Mouse (Mus musculus): ENCODE measurements around the gene Lyzl4.
"Not testable (repeated sequence)": the region's sequence is repeated elsewhere in the genome, so short reads cannot be mapped to it uniquely, and the experiment has no call there.

Lyzl4 gene

GRCm38 (mm10) chr9:121600201-121600860 lies 41.6 kb downstream of the Lyzl4 start:
- no peak for DNase-seq (ENCODE audit: low spot score)

GRCm38 (mm10) chr9:121599551-121599950 lies 42.3 kb downstream of the Lyzl4 start:
- no peak for DNase-seq (ENCODE audit: low spot score)

- no peak for DNase-seq (ENCODE audit: low spot score)
Measured at GRCm38 (mm10) chr9:121598106-121598505, 43.8 kb downstream of the Lyzl4 start.

GRCm38 (mm10) chr9:121594771-121595170 lies 47.1 kb downstream of the Lyzl4 start:
- DNase-seq (ENCODE audit: low spot score), result no peak

- not testable (repeated sequence) for DNase-seq (ENCODE audit: low spot score)
Measured at GRCm38 (mm10) chr9:121593768-121594167, 48.1 kb downstream of the Lyzl4 start.

GRCm38 (mm10) chr9:121592948-121593550 lies 48.8 kb downstream of the Lyzl4 start:
- DNase-seq (ENCODE audit: low spot score), result no peak

- no peak for DNase-seq (ENCODE audit: low spot score)
Measured at GRCm38 (mm10) chr9:121589533-121589932, 52.4 kb downstream of the Lyzl4 start.

GRCm38 (mm10) chr9:121574380-121574779 lies 67.5 kb downstream of the Lyzl4 start:
- DNase-seq (ENCODE audit: low spot score), result no peak

- no peak for DNase-seq (ENCODE audit: low spot score)
Measured at GRCm38 (mm10) chr9:121568451-121568850, 73.4 kb downstream of the Lyzl4 start.

- no peak for DNase-seq (ENCODE audit: low spot score)
Measured at GRCm38 (mm10) chr9:121566387-121566786, 75.5 kb downstream of the Lyzl4 start.

- no peak for DNase-seq (ENCODE audit: low spot score)
Measured at GRCm38 (mm10) chr9:121563276-121563675, 78.6 kb downstream of the Lyzl4 start.

- no peak for DNase-seq (ENCODE audit: low spot score)
Measured at GRCm38 (mm10) chr9:121560515-121560914, 81.4 kb downstream of the Lyzl4 start.

GRCm38 (mm10) chr9:121558167-121558566 lies 83.7 kb downstream of the Lyzl4 start:
- DNase-seq (ENCODE audit: low spot score), result no peak

- DNase-seq (ENCODE audit: low spot score), result no peak
Measured at GRCm38 (mm10) chr9:121556913-121557312, 85.0 kb downstream of the Lyzl4 start.

GRCm38 (mm10) chr9:121555395-121556000 lies 86.4 kb downstream of the Lyzl4 start:
- DNase-seq (ENCODE audit: low spot score), result no peak

GRCm38 (mm10) chr9:121553643-121554042 lies 88.3 kb downstream of the Lyzl4 start:
- no peak for DNase-seq (ENCODE audit: low spot score)

GRCm38 (mm10) chr9:121550327-121550771 lies 91.5 kb downstream of the Lyzl4 start:
- no peak for DNase-seq (ENCODE audit: low spot score)

- DNase-seq (ENCODE audit: low spot score), result no peak
Measured at GRCm38 (mm10) chr9:121549444-121549843, 92.5 kb downstream of the Lyzl4 start.

GRCm38 (mm10) chr9:121549010-121549409 lies 92.9 kb downstream of the Lyzl4 start:
- peak; percentile 2 for DNase-seq (ENCODE audit: low spot score)

GRCm38 (mm10) chr9:121547431-121547830 lies 94.5 kb downstream of the Lyzl4 start:
- no peak for DNase-seq (ENCODE audit: low spot score)

- DNase-seq (ENCODE audit: low spot score), result no peak
Measured at GRCm38 (mm10) chr9:121541530-121541929, 100.4 kb downstream of the Lyzl4 start.

GRCm38 (mm10) chr9:121532626-121533025 lies 109.3 kb downstream of the Lyzl4 start:
- DNase-seq (ENCODE audit: low spot score), result no peak

- no peak for DNase-seq (ENCODE audit: low spot score)
Measured at GRCm38 (mm10) chr9:121528605-121529357, 113.1 kb downstream of the Lyzl4 start.

Data from c-Kit-positive CD71-positive TER-119-positive erythroid progenitor cells, embryonic 14.5 days (primary cell).